11 mouse cellular contexts compared by ENCODE assay signal in genomic region chr2:166522612-166523120, GRCm38 (mm10).
A peak's percentile ranks its signal among the peaks of the same experiment; 100 is the strongest.
DNase-seq lines count a peak whose midpoint lies in the region; ATAC-seq and TF ChIP-seq lines count a peak whose summit lies in the region.
"Had no signal": no experiment of that assay in that cellular context is flagged by ENCODE, and none has a peak within 500 bp of the region (broad histone marks: within the 10 kb centered on the region; RNA-seq: fewer than 3 reads in every experiment).

No protein-coding gene starts in this region.

- ATAC-seq in heart, embryonic 13.5 days (ENCODE audit: extremely low read depth, insufficient number of reproducible peaks, low FRiP score, low TSS enrichment) = no peak
- no peak for ATAC-seq in midbrain, embryonic 13.5 days
- no peak for ATAC-seq in midbrain, embryonic 11.5 days (ENCODE audit: low FRiP score)
- ATAC-seq in intestine, postnatal 0 days = no peak

- no peak for DNase-seq in heart, adult 18-20 months
- DNase-seq in midbrain, embryonic 11.5 days (ENCODE audit: low spot score, missing footprints) = no peak
- DNase-seq in adrenal gland, postnatal 10 days = no peak
- DNase-seq in frontal cortex, postnatal 25 days (ENCODE audit: low spot score in 2 of 2) = no peak
- DNase-seq: adrenal gland, postnatal 25 days; cerebellum, adult 18-20 months; lung, adult 18-20 months; thymus, adult 18-20 months had no signal

- WGBS in heart, embryonic 13.5 days = 76% methylated on average over 15 of the region's 15 CpGs
- WGBS in midbrain, embryonic 13.5 days = 90% methylated on average over 15 of the region's 15 CpGs
- 91% methylated on average over 15 of the region's 15 CpGs for WGBS in midbrain, embryonic 11.5 days
- WGBS in intestine, postnatal 0 days = 49% methylated on average over 15 of the region's 15 CpGs

- no peaks in the 10 kb centered on the region for H3K9me3 ChIP-seq in heart, embryonic 13.5 days
- no peaks in the 10 kb centered on the region for H3K9me3 ChIP-seq in midbrain, embryonic 13.5 days
- no peaks in the 10 kb centered on the region for H3K9me3 ChIP-seq in midbrain, embryonic 11.5 days (ENCODE audit: control insufficient read depth, low read length)
- no peaks in the 10 kb centered on the region for H3K9me3 ChIP-seq in intestine, postnatal 0 days (ENCODE audit: control insufficient read depth)

- peak overlapping the region; percentile 55 for H3K4me2 ChIP-seq in heart, embryonic 13.5 days
- no peak overlapping the region for H3K4me2 ChIP-seq in midbrain, embryonic 13.5 days (replicated peaks)
- H3K4me2 ChIP-seq in midbrain, embryonic 11.5 days = no peak overlapping the region
- H3K4me2 ChIP-seq in intestine, postnatal 0 days (replicated peaks; ENCODE audit: low read depth) = peak overlapping the region; percentile 32

- H3K36me3 ChIP-seq in heart, embryonic 13.5 days = no peaks in the 10 kb centered on the region
- H3K36me3 ChIP-seq in midbrain, embryonic 13.5 days = no peaks in the 10 kb centered on the region
- no peaks in the 10 kb centered on the region for H3K36me3 ChIP-seq in midbrain, embryonic 11.5 days (ENCODE audit: control insufficient read depth, insufficient read depth, low read length)
- no peaks in the 10 kb centered on the region for H3K36me3 ChIP-seq in intestine, postnatal 0 days (ENCODE audit: control insufficient read depth, insufficient read depth)

- H3K4me3 ChIP-seq in heart, embryonic 13.5 days = peak overlapping the region; percentile 22; the same call in 1 of the 2 replicates
- H3K4me3 ChIP-seq in midbrain, embryonic 13.5 days (replicated peaks) = no peak overlapping the region
- no peak overlapping the region for H3K4me3 ChIP-seq in midbrain, embryonic 11.5 days (ENCODE audit: low read depth, low read length)
- H3K4me3 ChIP-seq in intestine, postnatal 0 days (ENCODE audit: low read depth, low read length) = no peak overlapping the region

- H3K27me3 ChIP-seq in heart, embryonic 13.5 days (replicated peaks) = no peaks in the 10 kb centered on the region
- H3K27me3 ChIP-seq in midbrain, embryonic 13.5 days = peaks cover 24% of the 10 kb centered on the region
- H3K27me3 ChIP-seq in midbrain, embryonic 11.5 days (ENCODE audit: control insufficient read depth, insufficient read depth, low read length) = peaks cover 8% of the 10 kb centered on the region; the same call in 1 of the 2 replicates
- 0 out of 2 replicates have a peak, but pooled peaks cover 2% of the 10 kb centered on the region for H3K27me3 ChIP-seq in intestine, postnatal 0 days (replicated peaks; ENCODE audit: control insufficient read depth, insufficient read depth, low read length)

- TF ChIP-seq CTCF in intestine, postnatal 0 days (IDR thresholded peaks at IDR 0.05; ENCODE audit: low read depth) = no peak

- peaks cover 52% of the 10 kb centered on the region for H3K4me1 ChIP-seq in heart, embryonic 13.5 days
- peaks cover 26% of the 10 kb centered on the region for H3K4me1 ChIP-seq in midbrain, embryonic 13.5 days (replicated peaks)
- 0 out of 2 replicates have a peak, but pooled peaks cover 3% of the 10 kb centered on the region for H3K4me1 ChIP-seq in midbrain, embryonic 11.5 days (ENCODE audit: control insufficient read depth, insufficient read depth, low read length)
- H3K4me1 ChIP-seq in intestine, postnatal 0 days (replicated peaks; ENCODE audit: control insufficient read depth, insufficient read depth, low read length) = no peaks in the 10 kb centered on the region

- H3K27ac ChIP-seq in heart, embryonic 13.5 days (replicated peaks) = peak overlapping the region; percentile 92
- peak overlapping the region; percentile 66 for H3K27ac ChIP-seq in midbrain, embryonic 13.5 days
- H3K27ac ChIP-seq in midbrain, embryonic 11.5 days (ENCODE audit: low read depth, low read length) = no peak overlapping the region
- no peak overlapping the region for H3K27ac ChIP-seq in intestine, postnatal 0 days (ENCODE audit: low read depth, low read length)

- H3K9ac ChIP-seq in heart, embryonic 13.5 days = peak overlapping the region; percentile 60
- no peak overlapping the region for H3K9ac ChIP-seq in midbrain, embryonic 13.5 days (replicated peaks)
- no peak overlapping the region for H3K9ac ChIP-seq in midbrain, embryonic 11.5 days (ENCODE audit: low read length)
- no peak overlapping the region for H3K9ac ChIP-seq in intestine, postnatal 0 days (ENCODE audit: low read depth, low read length)

Comparison
In these comparisons a context has a peak if more than half of its experiments do, and no peak if none do; other contexts are left out.
1. H3K27ac ChIP-seq: peak in heart, embryonic 13.5 days (single experiment) and midbrain, embryonic 13.5 days (single experiment); none in midbrain, embryonic 11.5 days (single experiment) and intestine, postnatal 0 days (single experiment).
2. H3K4me2 ChIP-seq: peak in heart, embryonic 13.5 days (single experiment) and intestine, postnatal 0 days (single experiment); none in midbrain, embryonic 13.5 days (single experiment) and midbrain, embryonic 11.5 days (single experiment).